Mouse (Mus musculus) stomach, embryonic 16.5 days (tissue): ENCODE results near the gene Olfr666. TPM values are rescaled to one million over a fixed set of nuclear protein-coding genes. Genes with fewer than 3 reads are reported as not detected.
"Not testable (repeated sequence)": the region's sequence is repeated elsewhere in the genome, so short reads cannot be mapped to it uniquely, and the experiment has no call there.

ENCODE experiments used
- ATAC-seq: fragments of 200-750 bp; cut with Nextera tagmentation; 2 replicates; pipeline ENCODE4 v1.8.0; 2017; ENCODE audit warnings: moderate number of reproducible peaks, moderate TSS enrichment; ENCODE audit not compliant: insufficient read depth, low FRiP score
- H3K27ac ChIP-seq: fragments of 300-500 bp; sonication (generic); 2 replicates; pipeline ENCODE4 v1.5.1; 2014; ENCODE audit warnings: low read length
- H3K27me3 ChIP-seq: fragments of 300-500 bp; sonication (generic); 2 replicates; pipeline ENCODE4 v1.6.1; 2014; ENCODE audit warnings: low read length, control low read depth, mixed read lengths; ENCODE audit not compliant: control insufficient read depth, insufficient read depth
- H3K36me3 ChIP-seq: fragments of 300-500 bp; sonication (generic); 2 replicates; pipeline ENCODE4 v1.6.1; 2014; ENCODE audit warnings: low read length; ENCODE audit not compliant: control insufficient read depth, insufficient read depth
- H3K4me1 ChIP-seq: fragments of 300-500 bp; sonication (generic); 2 replicates; pipeline ENCODE4 v1.6.1; 2014; ENCODE audit warnings: low read length, control low read depth, mixed read lengths; ENCODE audit not compliant: control insufficient read depth, insufficient read depth
- H3K4me2 ChIP-seq: fragments of 300-500 bp; sonication (generic); 2 replicates; pipeline ENCODE4 v1.6.1; 2014; ENCODE audit warnings: low read depth, low read length, mixed read lengths
- H3K4me3 ChIP-seq: fragments of 300-500 bp; sonication (generic); replicated peaks from 2 replicates; pipeline ENCODE4 v1.5.1; 2014; ENCODE audit warnings: mild to moderate bottlenecking, low read length
- H3K9ac ChIP-seq: fragments of 300-500 bp; sonication (generic); 2 replicates; pipeline ENCODE4 v1.6.1; 2014; ENCODE audit warnings: low read length
- H3K9me3 ChIP-seq: fragments of 300-500 bp; sonication (generic); replicated peaks from 2 replicates; pipeline ENCODE4 v1.6.1; 2016; ENCODE audit warnings: low read length, control low read depth; ENCODE audit not compliant: control insufficient read depth
- WGBS: fragments of 180-500 bp; shearing (Covaris S2); extraction: QIAGEN DNeasy Blood & Tissue Kit; methylation state at CpG from one replicate; pipeline ENCODE4 v1.1.7; 2014; 5-methylcytosine and 5-hydroxymethylcytosine counted together
- polyA plus RNA-seq: library from polyadenylated mRNA; unstranded; fragments of >200 nt; fragmentation: Nextera tagmentation; extraction: Ambion mirVana; gene quantifications from 2 replicates; pipeline ENCODE4 v1.2.1, GENCODE M21; 2015

Olfr666 gene
- polyA plus RNA-seq, 1 experiment from 2014 or later: not detected

DNA sequence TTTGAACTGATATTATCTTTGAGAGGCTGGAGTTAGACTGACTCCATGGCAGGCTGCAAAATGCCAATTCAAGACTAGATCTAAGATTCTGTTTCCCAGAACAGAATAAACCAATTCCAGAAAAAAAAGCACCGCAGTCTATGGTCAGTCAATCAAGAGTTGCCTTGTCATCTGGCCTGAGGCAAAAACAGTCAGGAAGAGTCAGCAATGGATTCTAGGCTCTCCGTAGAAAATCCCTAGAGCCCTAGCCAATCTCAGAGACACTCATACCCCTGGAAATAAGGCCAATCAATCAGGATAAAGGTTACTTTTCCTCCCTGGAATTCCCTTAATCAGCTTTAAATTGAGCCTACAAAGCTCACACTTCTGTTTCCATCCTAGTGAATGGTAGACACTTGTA, 44.2 kb downstream of the Olfr666 start:
- not testable (repeated sequence) for H3K9ac ChIP-seq, H3K4me2 ChIP-seq, H3K4me1 ChIP-seq, H3K36me3 ChIP-seq, H3K4me3 ChIP-seq, ATAC-seq, H3K27me3 ChIP-seq, H3K9me3 ChIP-seq, H3K27ac ChIP-seq
- 84% methylated on average over 2 of the region's 2 CpGs for WGBS

GRCm38 (mm10) chr7:104843731-104844287, 51.9 kb downstream of the Olfr666 start:
- ATAC-seq: no peak
- H3K36me3 ChIP-seq: no peaks in the 10 kb centered on the region
- H3K9ac ChIP-seq: no peak overlapping the region
- no peak overlapping the region for H3K4me3 ChIP-seq
- no peaks in the 10 kb centered on the region for H3K9me3 ChIP-seq
- H3K4me2 ChIP-seq: no peak overlapping the region
- WGBS: 70% methylated on average over 1 of the region's 1 CpGs
- H3K27ac ChIP-seq: no peak overlapping the region
- H3K27me3 ChIP-seq: no peaks in the 10 kb centered on the region
- no peaks in the 10 kb centered on the region for H3K4me1 ChIP-seq

GRCm38 (mm10) chr7:104842503-104842902, 53.2 kb downstream of the Olfr666 start, which contains the start of gene Usp17lb:
Usp17lb (minus strand) TSS chr7:104842603.
- no peak within 1 kb of the TSS for H3K27ac ChIP-seq
- H3K4me2 ChIP-seq: no peak within 1 kb of the TSS
- no peaks in the 10 kb centered on the region for H3K36me3 ChIP-seq
- no peak for ATAC-seq
- H3K27me3 ChIP-seq: no peaks in the 10 kb centered on the region
- WGBS: 53% methylated on average over 1 of the region's 1 CpGs
- H3K9ac ChIP-seq: no peak within 1 kb of the TSS
- H3K4me3 ChIP-seq: no peak within 1 kb of the TSS
- H3K9me3 ChIP-seq: no peaks in the 10 kb centered on the region
- H3K4me1 ChIP-seq: no peaks in the 10 kb centered on the region

Other genes starting within 250 kb of the Olfr666 start
- gene Olfr658, start 248.6 kb downstream of the Olfr666 start, polyA plus RNA-seq: not detected in 2 replicates
- not detected in 2 replicates for gene Olfr659, start 229.2 kb downstream of the Olfr666 start, polyA plus RNA-seq
- not detected in 2 replicates for gene Olfr661, start 209.5 kb downstream of the Olfr666 start, polyA plus RNA-seq
- gene Usp17le, start 118.5 kb downstream of the Olfr666 start, polyA plus RNA-seq: not detected in 2 replicates
- not detected in 2 replicates for gene Usp17lb, start 53.3 kb downstream of the Olfr666 start, polyA plus RNA-seq
- gene Usp17la, start 38.9 kb downstream of the Olfr666 start, polyA plus RNA-seq: not detected in 2 replicates
- gene Olfr665, start 17.9 kb downstream of the Olfr666 start, polyA plus RNA-seq: not detected in 2 replicates
- gene Olfr667, start 25.5 kb upstream of the Olfr666 start, polyA plus RNA-seq: not detected in 2 replicates
- gene Olfr668, start 32.1 kb upstream of the Olfr666 start, polyA plus RNA-seq: not detected in 2 replicates
- gene Olfr669, start 38.3 kb upstream of the Olfr666 start, polyA plus RNA-seq: not detected in 2 replicates
- gene Olfr670, start 66.7 kb upstream of the Olfr666 start, polyA plus RNA-seq: not detected in 2 replicates
- gene Olfr671, start 83.2 kb upstream of the Olfr666 start, polyA plus RNA-seq: not detected in 2 replicates
- not detected in 2 replicates for gene Olfr672, start 106.1 kb upstream of the Olfr666 start, polyA plus RNA-seq
- gene Olfr675, start 132.5 kb upstream of the Olfr666 start, polyA plus RNA-seq: not detected in 2 replicates
- gene Olfr676, start 136.7 kb upstream of the Olfr666 start, polyA plus RNA-seq: not detected in 2 replicates
- gene Olfr677, start 155.4 kb upstream of the Olfr666 start, polyA plus RNA-seq: not detected in 2 replicates
- gene Olfr678, start 168.5 kb upstream of the Olfr666 start, polyA plus RNA-seq: not detected in 2 replicates
- gene Olfr679, start 185.3 kb upstream of the Olfr666 start, polyA plus RNA-seq: not detected in 2 replicates
- not detected in 2 replicates for gene Olfr680-ps1, start 196.9 kb upstream of the Olfr666 start, polyA plus RNA-seq
- not detected in 2 replicates for gene Olfr681, start 220.9 kb upstream of the Olfr666 start, polyA plus RNA-seq